Mouse (Mus musculus) embryo, embryonic 10 days (tissue): ENCODE measurements around the gene Babam2.
"Not testable (repeated sequence)": the region's sequence is repeated elsewhere in the genome, so short reads cannot be mapped to it uniquely, and the experiment has no call there.

Experiments used
- DNase-seq: peaks from one replicate; pipeline ENCODE4 v3.0.0-alpha.2; 2015; ENCODE audit warnings: low spot score

Babam2 gene

GRCm38 (mm10) chr5:31935936-31936335 is 238.5 kb downstream of the Babam2 start:
- DNase-seq, result no peak

- no peak for DNase-seq
These were observed 239.0 kb downstream of the Babam2 start for GRCm38 (mm10) chr5:31936523-31936922.

GRCm38 (mm10) chr5:31940876-31941275 is 243.4 kb downstream of the Babam2 start:
- no peak for DNase-seq

- peak; percentile 59 for DNase-seq
These were observed 249.7 kb downstream of the Babam2 start for GRCm38 (mm10) chr5:31947185-31947584.

GRCm38 (mm10) chr5:31949389-31949788 is 251.9 kb downstream of the Babam2 start:
- no peak for DNase-seq

- no peak for DNase-seq
These were observed 253.0 kb downstream of the Babam2 start for GRCm38 (mm10) chr5:31950532-31950931.

GRCm38 (mm10) chr5:31955184-31955583 is 257.7 kb downstream of the Babam2 start:
- DNase-seq, result no peak

GRCm38 (mm10) chr5:31956336-31956735 is 258.9 kb downstream of the Babam2 start:
- DNase-seq, result no peak

- no peak for DNase-seq
These were observed 262.4 kb downstream of the Babam2 start for GRCm38 (mm10) chr5:31959886-31960285.

- DNase-seq, result no peak
These were observed 263.9 kb downstream of the Babam2 start for GRCm38 (mm10) chr5:31961423-31961822.

GRCm38 (mm10) chr5:31962346-31962745 is 264.9 kb downstream of the Babam2 start:
- no peak for DNase-seq

- DNase-seq, result no peak
These were observed 265.9 kb downstream of the Babam2 start for GRCm38 (mm10) chr5:31963352-31963751.

- no peak for DNase-seq
These were observed 266.4 kb downstream of the Babam2 start for GRCm38 (mm10) chr5:31963851-31964250.

- DNase-seq, result no peak
These were observed 269.3 kb downstream of the Babam2 start for GRCm38 (mm10) chr5:31966741-31967140.

- no peak for DNase-seq
These were observed 270.0 kb downstream of the Babam2 start for GRCm38 (mm10) chr5:31967526-31967925.

GRCm38 (mm10) chr5:31968046-31968506 is 270.6 kb downstream of the Babam2 start:
- DNase-seq, result no peak

GRCm38 (mm10) chr5:31972416-31972815 is 274.9 kb downstream of the Babam2 start:
- not testable (repeated sequence) for DNase-seq

- DNase-seq, result peak; percentile 46
These were observed 277.2 kb downstream of the Babam2 start for GRCm38 (mm10) chr5:31974614-31975168.

GRCm38 (mm10) chr5:31982061-31982460 is 284.6 kb downstream of the Babam2 start:
- DNase-seq, result no peak

- DNase-seq, result no peak
These were observed 285.7 kb downstream of the Babam2 start for GRCm38 (mm10) chr5:31983161-31983560.

- no peak for DNase-seq
These were observed 286.4 kb downstream of the Babam2 start for GRCm38 (mm10) chr5:31983817-31984368.

GRCm38 (mm10) chr5:31984369-31984961 is 287.0 kb downstream of the Babam2 start:
- DNase-seq, result no peak

- DNase-seq, result no peak
These were observed 287.5 kb downstream of the Babam2 start for GRCm38 (mm10) chr5:31985021-31985420.
